Mouse (Mus musculus): ENCODE data around the gene Tmem86a. TPM values are rescaled to one million over a fixed set of nuclear protein-coding genes. Genes with fewer than 3 reads are reported as not detected.

The Tmem86a gene
- polyA plus RNA-seq, 1 experiment from 2014 or later: 30.2 TPM

DNA sequence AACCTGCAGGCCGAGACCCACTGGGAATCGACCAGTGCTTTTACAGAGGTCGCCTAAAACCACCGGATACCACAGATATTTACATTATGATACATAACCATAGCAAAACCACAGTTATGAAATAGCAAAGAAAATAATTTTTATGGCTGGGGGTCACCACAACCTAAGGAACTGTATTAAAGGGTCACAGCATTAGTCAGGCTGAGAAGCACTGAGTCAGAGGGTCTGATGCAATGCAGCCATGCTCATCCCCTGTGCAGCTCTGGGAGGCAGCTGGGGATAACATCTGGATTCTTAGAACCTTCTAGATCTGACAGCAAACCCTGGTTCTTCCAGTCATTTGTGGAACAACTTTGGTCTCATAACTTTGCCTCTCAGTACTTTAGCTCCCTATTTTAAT lies 19.0 kb upstream of the Tmem86a start:
- no peaks in the 10 kb centered on the region for H3K4me1 ChIP-seq

GRCm38 (mm10) chr7:47034785-47035384 lies 15.5 kb upstream of the Tmem86a start:
- Histone ChIP-seq H3K9me3 (replicated peaks) (no peaks in the 10 kb centered on the region), H3K4me3 (replicated peaks) (no peak overlapping the region), H3K36me3 (no peaks in the 10 kb centered on the region), H3K4me1 (no peaks in the 10 kb centered on the region), H3K27me3 (no peaks in the 10 kb centered on the region), H3K9ac (no peak overlapping the region), H3K4me2 (no peak overlapping the region), H3K27ac (no peak overlapping the region)
- ATAC-seq (replicated peaks; ENCODE audit: low FRiP score): no peak
- WGBS: 60% methylated on average over 4 of the region's 4 CpGs

More for the DNA sequence above, 19.0 kb upstream of the Tmem86a start:
- H3K27me3 ChIP-seq: no peaks in the 10 kb centered on the region
- WGBS: 70% methylated on average over 4 of the region's 4 CpGs
- H3K36me3 ChIP-seq: no peaks in the 10 kb centered on the region
- H3K9ac ChIP-seq: no peak overlapping the region
- H3K4me3 ChIP-seq (replicated peaks): no peak overlapping the region
- H3K9me3 ChIP-seq (replicated peaks): no peaks in the 10 kb centered on the region
- ATAC-seq (replicated peaks; ENCODE audit: low FRiP score): no peak
- H3K4me2 ChIP-seq: no peak overlapping the region
- no peak overlapping the region for H3K27ac ChIP-seq

GRCm38 (mm10) chr7:47035426-47035825 lies 15.0 kb upstream of the Tmem86a start:
- Histone ChIP-seq H3K9ac (no peak overlapping the region), H3K9me3 (replicated peaks) (no peaks in the 10 kb centered on the region), H3K27me3 (no peaks in the 10 kb centered on the region), H3K27ac (no peak overlapping the region), H3K4me3 (replicated peaks) (no peak overlapping the region), H3K36me3 (no peaks in the 10 kb centered on the region), H3K4me1 (no peaks in the 10 kb centered on the region), H3K4me2 (no peak overlapping the region)
- ATAC-seq (replicated peaks; ENCODE audit: low FRiP score): no peak
- 71% methylated on average over 8 of the region's 8 CpGs for WGBS

DNA sequence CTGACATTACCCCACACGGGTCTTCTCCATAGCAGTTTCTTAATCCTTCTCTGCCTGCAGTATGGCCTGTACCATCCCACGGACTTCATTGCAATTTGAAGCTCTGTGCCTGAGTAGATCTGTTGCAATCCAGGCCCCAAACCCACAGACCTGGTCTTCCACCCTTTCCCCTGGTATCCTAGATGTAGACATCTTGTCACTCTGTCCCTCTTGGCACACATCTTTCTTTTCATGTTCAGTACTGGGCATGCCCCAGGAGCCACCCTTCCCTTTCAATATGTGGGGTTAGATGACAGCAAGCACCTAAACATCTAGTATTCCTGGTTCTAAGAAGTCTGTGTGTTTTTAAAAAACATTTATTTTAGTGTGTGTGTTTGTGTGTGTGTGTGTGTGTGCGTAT lies 8.7 kb upstream of the Tmem86a start:
- 79% methylated on average over 3 of the region's 3 CpGs for WGBS
- Histone ChIP-seq H3K4me1 (peaks cover 13% of the 10 kb centered on the region), H3K36me3 (no peaks in the 10 kb centered on the region), H3K9me3 (replicated peaks) (no peaks in the 10 kb centered on the region), H3K27ac (no peak overlapping the region), H3K27me3 (no peaks in the 10 kb centered on the region), H3K4me2 (no peak overlapping the region), H3K9ac (no peak overlapping the region), H3K4me3 (replicated peaks) (no peak overlapping the region)
- ATAC-seq (replicated peaks; ENCODE audit: low FRiP score): no peak

GRCm38 (mm10) chr7:47042121-47042520 lies 8.3 kb upstream of the Tmem86a start:
- no peak overlapping the region for H3K4me3 ChIP-seq (replicated peaks)
- ATAC-seq (replicated peaks; ENCODE audit: low FRiP score): no peak
- H3K27me3 ChIP-seq: no peaks in the 10 kb centered on the region
- no peak overlapping the region for H3K9ac ChIP-seq
- H3K9me3 ChIP-seq (replicated peaks): no peaks in the 10 kb centered on the region
- 69% methylated on average over 4 of the region's 4 CpGs for WGBS
- H3K27ac ChIP-seq: peak overlapping the region; percentile 83
- no peaks in the 10 kb centered on the region for H3K36me3 ChIP-seq
- H3K4me2 ChIP-seq: no peak overlapping the region
- H3K4me1 ChIP-seq: peaks cover 13% of the 10 kb centered on the region

DNA sequence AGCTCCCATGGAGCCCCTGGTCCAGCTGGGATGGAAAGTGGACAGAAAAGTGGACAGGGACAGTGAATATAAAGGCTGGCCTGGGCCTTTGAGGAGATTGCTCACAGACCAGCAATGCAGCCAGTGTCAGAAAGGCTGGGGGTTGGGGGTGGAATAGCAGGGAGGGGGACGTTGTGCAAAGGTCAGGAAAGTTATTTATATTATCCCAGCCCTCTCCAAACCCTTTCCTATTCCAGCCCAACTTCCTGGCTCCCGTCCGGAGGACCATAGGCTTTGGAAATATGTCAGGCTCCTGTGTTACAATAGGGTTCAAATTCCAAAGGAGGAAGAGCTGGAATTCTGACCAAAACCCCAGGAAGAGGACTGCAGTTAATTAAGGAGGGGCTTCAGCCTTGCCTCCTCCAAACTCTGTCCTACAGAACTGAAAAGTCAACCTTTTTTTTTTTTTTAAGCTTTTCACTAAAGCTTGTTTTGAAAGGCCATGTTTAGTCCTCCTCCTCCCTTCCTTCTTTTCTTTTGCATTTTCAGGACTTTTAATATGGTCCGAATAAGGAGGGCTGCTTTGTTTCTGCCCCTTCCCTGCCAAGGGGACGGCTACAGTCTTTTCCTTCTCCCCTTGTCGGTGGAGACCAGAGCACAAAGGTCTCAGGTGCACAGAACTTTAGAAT lies 7.4 kb upstream of the Tmem86a start:
- WGBS: 24% methylated on average over 6 of the region's 6 CpGs
- peak; percentile 77 for ATAC-seq (replicated peaks; ENCODE audit: low FRiP score)
- no peak overlapping the region for H3K4me2 ChIP-seq
- H3K9ac ChIP-seq: no peak overlapping the region
- H3K9me3 ChIP-seq (replicated peaks): no peaks in the 10 kb centered on the region
- H3K4me1 ChIP-seq: peaks cover 13% of the 10 kb centered on the region
- no peak overlapping the region for H3K4me3 ChIP-seq (replicated peaks)
- peak overlapping the region; percentile 83 for H3K27ac ChIP-seq
- no peaks in the 10 kb centered on the region for H3K27me3 ChIP-seq
- no peaks in the 10 kb centered on the region for H3K36me3 ChIP-seq

GRCm38 (mm10) chr7:47050766-47051165 lies 365 bp downstream of the Tmem86a start:
- peaks cover 14% of the 10 kb centered on the region for H3K36me3 ChIP-seq
- WGBS: 0% methylated on average over 34 of the region's 34 CpGs
- peak overlapping the region; percentile 89 for H3K9ac ChIP-seq
- peak; percentile 73 for ATAC-seq (replicated peaks; ENCODE audit: low FRiP score)
- peak overlapping the region; percentile 98 for H3K27ac ChIP-seq
- H3K4me1 ChIP-seq: peaks cover 31% of the 10 kb centered on the region
- H3K4me2 ChIP-seq: peak overlapping the region; percentile 90
- H3K9me3 ChIP-seq (replicated peaks): no peaks in the 10 kb centered on the region
- peaks cover 6% of the 10 kb centered on the region; the same call in 1 of the 2 replicates for H3K27me3 ChIP-seq
- H3K4me3 ChIP-seq (replicated peaks): peak overlapping the region; percentile 91

DNA sequence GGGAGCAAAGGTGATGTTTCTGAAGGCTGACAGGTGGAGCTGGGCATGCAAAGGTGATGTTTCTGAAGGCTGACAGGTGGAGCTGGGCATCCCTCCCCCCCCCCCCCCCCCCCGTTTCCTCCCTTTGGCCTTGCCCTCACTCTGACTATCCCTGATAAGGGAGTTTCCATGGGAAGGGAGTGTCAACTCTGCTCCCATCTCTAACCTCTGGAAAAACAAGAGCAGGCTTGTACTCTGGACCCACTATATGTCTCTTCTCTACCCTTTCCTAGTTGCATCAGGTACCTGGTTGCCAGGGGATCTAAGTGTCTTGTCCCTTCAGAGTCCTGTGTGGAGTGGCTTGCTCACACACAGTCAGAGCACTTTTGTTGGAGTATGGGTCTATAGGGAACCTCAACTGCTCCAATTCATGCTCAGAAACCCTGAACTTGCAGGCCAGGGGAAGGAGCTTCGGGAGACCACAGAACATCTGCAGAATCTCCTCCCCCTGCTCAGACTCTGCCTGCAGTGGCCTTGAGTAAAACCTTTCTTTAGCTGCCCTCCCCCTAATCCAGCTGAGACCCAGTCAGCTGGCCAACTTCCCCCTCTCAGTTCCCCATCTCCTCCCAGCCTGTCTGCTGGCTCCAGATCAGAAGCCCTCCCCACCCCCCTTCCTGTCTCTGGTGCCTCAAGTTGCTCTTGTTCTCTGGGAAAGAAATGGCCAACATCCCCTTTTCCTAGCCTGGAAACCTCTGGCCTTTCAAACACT lies 1.2 kb downstream of the Tmem86a start:
- Histone ChIP-seq H3K9ac (peak overlapping the region; percentile 33; the same call in 1 of the 2 replicates), H3K27me3 (peaks cover 6% of the 10 kb centered on the region; the same call in 1 of the 2 replicates), H3K9me3 (replicated peaks) (no peaks in the 10 kb centered on the region), H3K4me3 (replicated peaks) (peak overlapping the region; percentile 91), H3K4me2 (peak overlapping the region; percentile 90), H3K36me3 (peaks cover 14% of the 10 kb centered on the region), H3K27ac (peak overlapping the region; percentile 98), H3K4me1 (peaks cover 31% of the 10 kb centered on the region)
- 2% methylated on average over 2 of the region's 2 CpGs for WGBS
- peak; percentile 10; the same call in 1 of the 2 replicates for ATAC-seq (replicated peaks; ENCODE audit: low FRiP score)

- peaks cover 6% of the 10 kb centered on the region; the same call in 1 of the 2 replicates for H3K27me3 ChIP-seq
- H3K4me2 ChIP-seq: peak overlapping the region; percentile 90
- peak overlapping the region; percentile 27; the same call in 1 of the 2 replicates for H3K9ac ChIP-seq
- peaks cover 31% of the 10 kb centered on the region for H3K4me1 ChIP-seq
- peaks cover 14% of the 10 kb centered on the region for H3K36me3 ChIP-seq
- peak overlapping the region; percentile 98 for H3K27ac ChIP-seq
- H3K9me3 ChIP-seq (replicated peaks): no peaks in the 10 kb centered on the region
- 0 out of 2 replicates have a peak, but pooled peaks have one; percentile 0 for ATAC-seq (replicated peaks; ENCODE audit: low FRiP score)
- H3K4me3 ChIP-seq (replicated peaks): peak overlapping the region; percentile 91
- 10% methylated on average over 3 of the region's 3 CpGs for WGBS
These were observed 1.9 kb downstream of the Tmem86a start for GRCm38 (mm10) chr7:47052276-47052675.

GRCm38 (mm10) chr7:47053287-47053686 lies 2.9 kb downstream of the Tmem86a start:
- WGBS: 94% methylated on average over 15 of the region's 15 CpGs
- no peak overlapping the region for H3K27ac ChIP-seq

GRCm38 (mm10) chr7:47054666-47055065 lies 4.3 kb downstream of the Tmem86a start:
- no peak for ATAC-seq (replicated peaks; ENCODE audit: low FRiP score)
- Histone ChIP-seq H3K27me3 (no peaks in the 10 kb centered on the region), H3K9me3 (replicated peaks) (no peaks in the 10 kb centered on the region), H3K4me3 (replicated peaks) (no peak overlapping the region), H3K4me2 (no peak overlapping the region), H3K27ac (no peak overlapping the region), H3K36me3 (peaks cover 14% of the 10 kb centered on the region), H3K4me1 (peaks cover 31% of the 10 kb centered on the region), H3K9ac (no peak overlapping the region)
- WGBS: 78% methylated on average over 2 of the region's 2 CpGs

More at GRCm38 (mm10) chr7:47053287-47053686, 2.9 kb downstream of the Tmem86a start:
- Histone ChIP-seq H3K4me1 (peaks cover 31% of the 10 kb centered on the region), H3K9ac (no peak overlapping the region), H3K4me2 (no peak overlapping the region), H3K36me3 (peaks cover 14% of the 10 kb centered on the region), H3K27me3 (peaks cover 6% of the 10 kb centered on the region; the same call in 1 of the 2 replicates), H3K9me3 (replicated peaks) (no peaks in the 10 kb centered on the region), H3K4me3 (replicated peaks) (no peak overlapping the region)
- no peak for ATAC-seq (replicated peaks; ENCODE audit: low FRiP score)

DNA sequence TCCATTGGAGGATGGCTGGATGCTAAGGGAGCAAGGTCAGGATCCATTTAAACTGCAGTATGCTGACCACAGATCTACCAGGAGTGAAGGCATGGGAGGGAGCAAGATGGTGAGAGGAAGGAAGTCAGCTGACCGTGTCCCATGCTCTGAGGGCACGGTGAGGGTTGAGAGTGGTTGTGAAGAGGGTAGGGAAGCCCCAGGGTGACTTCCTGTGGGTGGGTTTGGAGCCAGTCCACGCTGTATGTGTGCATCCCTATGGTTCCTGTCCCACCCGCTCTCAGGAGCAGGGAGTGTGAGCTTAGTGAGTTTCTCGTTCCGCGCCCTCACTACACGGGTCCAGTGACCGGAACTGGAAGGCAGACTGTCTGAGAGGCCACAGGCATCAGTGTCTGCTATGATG lies 5.3 kb downstream of the Tmem86a start:
- Histone ChIP-seq H3K9me3 (replicated peaks) (no peaks in the 10 kb centered on the region), H3K27ac (no peak overlapping the region), H3K9ac (no peak overlapping the region), H3K4me1 (peaks cover 26% of the 10 kb centered on the region), H3K36me3 (peaks cover 14% of the 10 kb centered on the region), H3K4me3 (replicated peaks) (no peak overlapping the region), H3K4me2 (no peak overlapping the region), H3K27me3 (no peaks in the 10 kb centered on the region)
- 57% methylated on average over 9 of the region's 9 CpGs for WGBS
- ATAC-seq (replicated peaks; ENCODE audit: low FRiP score): no peak
